Mouse (Mus musculus) kidney, postnatal 0 days (tissue): ENCODE results near the gene Golgb1. TPM values are rescaled to one million over a fixed set of nuclear protein-coding genes. Genes with fewer than 3 reads are reported as not detected.

Experiments
- ATAC-seq: fragments of 200-750 bp; cut with Nextera tagmentation; replicated peaks from 2 replicates; pipeline ENCODE4 v1.8.0; 2017; ENCODE audit warnings: low read depth, moderate number of reproducible peaks, moderate TSS enrichment, moderate library complexity; ENCODE audit not compliant: low FRiP score
- DNase-seq: peaks from one replicate; pipeline ENCODE4 v3.0.0-alpha.2; 2016; ENCODE audit warnings: low spot score
- H3K27ac ChIP-seq: fragments of 300-500 bp; sonication (generic); 2 replicates; pipeline ENCODE4 v1.5.1; 2014; ENCODE audit warnings: mild to moderate bottlenecking
- H3K27me3 ChIP-seq: fragments of 300-500 bp; sonication (generic); 2 replicates; pipeline ENCODE4 v1.6.1; 2014; ENCODE audit warnings: low read length, mixed read lengths; ENCODE audit not compliant: insufficient read depth
- H3K36me3 ChIP-seq: fragments of 300-500 bp; sonication (generic); 2 replicates; pipeline ENCODE4 v1.6.1; 2014; ENCODE audit warnings: low read length, mixed read lengths; ENCODE audit not compliant: insufficient read depth
- H3K4me1 ChIP-seq: fragments of 300-500 bp; sonication (generic); replicated peaks from 2 replicates; pipeline ENCODE4 v1.6.1; 2014; ENCODE audit warnings: antibody characterized with exemption, low read length, mixed read lengths; ENCODE audit not compliant: insufficient read depth
- H3K4me2 ChIP-seq: fragments of 300-500 bp; sonication (generic); 2 replicates; pipeline ENCODE4 v1.6.1; 2014; ENCODE audit warnings: mild to moderate bottlenecking, low read length, moderate library complexity, mixed read lengths
- H3K4me3 ChIP-seq: fragments of 300-500 bp; sonication (generic); replicated peaks from 2 replicates; pipeline ENCODE4 v1.5.1; 2014; ENCODE audit warnings: low read depth, low read length
- H3K9ac ChIP-seq: fragments of 300-500 bp; sonication (generic); 2 replicates; pipeline ENCODE4 v1.6.1; 2014; ENCODE audit warnings: low read depth, low read length
- H3K9me3 ChIP-seq: fragments of 300-500 bp; sonication (generic); replicated peaks from 2 replicates; pipeline ENCODE4 v1.6.1; 2016; ENCODE audit warnings: low read length, inconsistent platforms, mixed read lengths
- CTCF ChIP-seq: IDR thresholded peaks from 2 replicates; pipeline ENCODE4 v1.5.1; 2016; ENCODE audit warnings: antibody characterized with exemption, low read depth, mild to moderate bottlenecking, moderate library complexity
- WGBS: fragments of 180-500 bp; shearing (Covaris S2); extraction: QIAGEN DNeasy Blood & Tissue Kit; methylation state at CpG from one replicate; pipeline ENCODE4 v1.1.7; 2014; 5-methylcytosine and 5-hydroxymethylcytosine counted together
- polyA plus RNA-seq: library from polyadenylated mRNA; unstranded; fragments of >200 nt; fragmentation: Nextera tagmentation; extraction: Ambion mirVana; gene quantifications from 2 replicates; pipeline ENCODE4 v1.2.1, GENCODE M21; 2015

Golgb1 gene
- polyA plus RNA-seq, 1 experiment from 2014 or later = 101 TPM

GRCm38 (mm10) chr16:36929216-36929615 lies 54.3 kb downstream of the Golgb1 start:
- Histone ChIP-seq H3K9me3 (no peaks in the 10 kb centered on the region), H3K9ac (no peak overlapping the region), H3K27me3 (no peaks in the 10 kb centered on the region), H3K36me3 (peaks cover 61% of the 10 kb centered on the region), H3K4me3 (no peak overlapping the region), H3K4me1 (no peaks in the 10 kb centered on the region), H3K4me2 (no peak overlapping the region), H3K27ac (no peak overlapping the region)
- WGBS = 93% methylated on average over 7 of the region's 7 CpGs
- ATAC-seq (no peak), DNase-seq (no peak)
- no peak for TF ChIP-seq CTCF

GRCm38 (mm10) chr16:36930231-36931136 lies 55.5 kb downstream of the Golgb1 start:
- Histone ChIP-seq H3K4me2 (no peak overlapping the region), H3K4me3 (no peak overlapping the region), H3K36me3 (peaks cover 57% of the 10 kb centered on the region), H3K4me1 (no peaks in the 10 kb centered on the region), H3K27me3 (no peaks in the 10 kb centered on the region), H3K9ac (no peak overlapping the region), H3K9me3 (no peaks in the 10 kb centered on the region), H3K27ac (no peak overlapping the region)
- TF ChIP-seq CTCF = no peak
- DNase-seq (no peak), ATAC-seq (no peak)
- 68% methylated on average over 11 of the region's 11 CpGs for WGBS

- peaks cover 49% of the 10 kb centered on the region for H3K36me3 ChIP-seq
- no peak for DNase-seq
- no peak for ATAC-seq
- H3K4me1 ChIP-seq = no peaks in the 10 kb centered on the region
- TF ChIP-seq CTCF = no peak
- WGBS = 93% methylated on average over 10 of the region's 10 CpGs
- no peak overlapping the region for H3K27ac ChIP-seq
- H3K9me3 ChIP-seq = no peaks in the 10 kb centered on the region
- no peak overlapping the region for H3K4me3 ChIP-seq
- H3K9ac ChIP-seq = no peak overlapping the region
- no peak overlapping the region for H3K4me2 ChIP-seq
- no peaks in the 10 kb centered on the region for H3K27me3 ChIP-seq
Observed at GRCm38 (mm10) chr16:36931381-36931780, 56.4 kb downstream of the Golgb1 start.

- H3K27me3 ChIP-seq = no peaks in the 10 kb centered on the region
- no peak overlapping the region for H3K4me2 ChIP-seq
- peaks cover 49% of the 10 kb centered on the region for H3K36me3 ChIP-seq
- H3K27ac ChIP-seq = no peak overlapping the region
- no peaks in the 10 kb centered on the region for H3K9me3 ChIP-seq
- H3K9ac ChIP-seq = no peak overlapping the region
- H3K4me3 ChIP-seq = no peak overlapping the region
- no peak for TF ChIP-seq CTCF
- 86% methylated on average over 3 of the region's 3 CpGs for WGBS
- DNase-seq (no peak), ATAC-seq (no peak)
- no peaks in the 10 kb centered on the region for H3K4me1 ChIP-seq
Observed at GRCm38 (mm10) chr16:36931976-36932375, 57.0 kb downstream of the Golgb1 start.

GRCm38 (mm10) chr16:36932546-36932945 lies 57.6 kb downstream of the Golgb1 start:
- H3K27me3 ChIP-seq = no peaks in the 10 kb centered on the region
- TF ChIP-seq CTCF = no peak
- H3K9me3 ChIP-seq = no peaks in the 10 kb centered on the region
- no peaks in the 10 kb centered on the region for H3K4me1 ChIP-seq
- no peak for DNase-seq
- no peak for ATAC-seq
- no peak overlapping the region for H3K27ac ChIP-seq
- no peak overlapping the region for H3K4me3 ChIP-seq
- peaks cover 47% of the 10 kb centered on the region for H3K36me3 ChIP-seq
- no peak overlapping the region for H3K9ac ChIP-seq
- no peak overlapping the region for H3K4me2 ChIP-seq
- 90% methylated on average over 6 of the region's 6 CpGs for WGBS

- no peak overlapping the region for H3K9ac ChIP-seq
- H3K27ac ChIP-seq = 0 out of 2 replicates have a peak overlapping the region, but pooled peaks have one; percentile 50
- H3K36me3 ChIP-seq = peaks cover 30% of the 10 kb centered on the region
- H3K9me3 ChIP-seq = no peaks in the 10 kb centered on the region
- WGBS = 38% methylated on average over 6 of the region's 6 CpGs
- peak; percentile 72 for ATAC-seq
- H3K4me3 ChIP-seq = no peak overlapping the region
- DNase-seq = peak; percentile 61
- no peaks in the 10 kb centered on the region for H3K4me1 ChIP-seq
- no peaks in the 10 kb centered on the region for H3K27me3 ChIP-seq
- H3K4me2 ChIP-seq = no peak overlapping the region
- no peak for TF ChIP-seq CTCF
Observed at GRCm38 (mm10) chr16:36934131-36934840, 59.3 kb downstream of the Golgb1 start.
